Mouse (Mus musculus) forebrain, embryonic 14.5 days (tissue): ENCODE measurements around the gene Cyp1b1. TPM values are rescaled to one million over a fixed set of nuclear protein-coding genes. Genes with fewer than 3 reads are reported as not detected.

Source experiments
- ATAC-seq: fragments of 200-750 bp; cut with Nextera tagmentation; 2 replicates; pipeline ENCODE4 v1.8.0; 2017; ENCODE audit warnings: mild to moderate bottlenecking, moderate library complexity
- DNase-seq: peaks from one replicate; pipeline ENCODE4 v3.0.0-alpha.2; 2015; ENCODE audit warnings: low spot score
- H3K27ac ChIP-seq: fragments of 300-500 bp; sonication (generic); 2 replicates; pipeline ENCODE4 v1.5.1; 2014; ENCODE audit warnings: low read depth, mild to moderate bottlenecking, control low read depth, low read length, moderate library complexity
- H3K27me3 ChIP-seq: fragments of 300-500 bp; sonication (generic); replicated peaks from 2 replicates; pipeline ENCODE4 v1.6.1; 2014; ENCODE audit warnings: low read length, control low read depth, mixed read lengths; ENCODE audit not compliant: control insufficient read depth, insufficient read depth
- H3K36me3 ChIP-seq: fragments of 300-500 bp; sonication (generic); 2 replicates; pipeline ENCODE4 v1.6.1; 2014; ENCODE audit warnings: low read length, control low read depth; ENCODE audit not compliant: control insufficient read depth, insufficient read depth
- H3K4me1 ChIP-seq: fragments of 300-500 bp; sonication (generic); 2 replicates; pipeline ENCODE4 v1.6.1; 2014; ENCODE audit warnings: antibody characterized with exemption, low read length, control low read depth; ENCODE audit not compliant: control insufficient read depth, insufficient read depth
- H3K4me2 ChIP-seq: fragments of 300-500 bp; sonication (generic); 2 replicates; pipeline ENCODE4 v1.6.1; 2014; ENCODE audit warnings: mild to moderate bottlenecking, control low read depth, low read length
- H3K4me3 ChIP-seq: fragments of 300-500 bp; sonication (generic); 2 replicates; pipeline ENCODE4 v1.5.1; 2014; ENCODE audit warnings: low read depth, low read length, control low read depth
- H3K9ac ChIP-seq: fragments of 300-500 bp; sonication (generic); 2 replicates; pipeline ENCODE4 v1.6.1; 2014; ENCODE audit warnings: mild to moderate bottlenecking, low read length, control low read depth, moderate library complexity
- H3K9me3 ChIP-seq: fragments of 300-500 bp; sonication (generic); replicated peaks from 2 replicates; pipeline ENCODE4 v1.6.1; 2016; ENCODE audit warnings: low read length, control low read depth, mixed read lengths; ENCODE audit not compliant: control insufficient read depth
- WGBS: fragments of 180-500 bp; shearing (Covaris S2); extraction: QIAGEN DNeasy Blood & Tissue Kit; methylation state at CpG from one replicate; pipeline ENCODE4 v1.1.7; 2014; 5-methylcytosine and 5-hydroxymethylcytosine counted together
- polyA plus RNA-seq: library from polyadenylated mRNA; unstranded; fragments of >200 nt; fragmentation: Nextera tagmentation; extraction: Ambion mirVana; gene quantifications from 2 replicates; pipeline ENCODE4 v1.2.1, GENCODE M21; 2014

Cyp1b1 gene
- polyA plus RNA-seq, 1 experiment from 2014 or later: 5.1 TPM

DNA sequence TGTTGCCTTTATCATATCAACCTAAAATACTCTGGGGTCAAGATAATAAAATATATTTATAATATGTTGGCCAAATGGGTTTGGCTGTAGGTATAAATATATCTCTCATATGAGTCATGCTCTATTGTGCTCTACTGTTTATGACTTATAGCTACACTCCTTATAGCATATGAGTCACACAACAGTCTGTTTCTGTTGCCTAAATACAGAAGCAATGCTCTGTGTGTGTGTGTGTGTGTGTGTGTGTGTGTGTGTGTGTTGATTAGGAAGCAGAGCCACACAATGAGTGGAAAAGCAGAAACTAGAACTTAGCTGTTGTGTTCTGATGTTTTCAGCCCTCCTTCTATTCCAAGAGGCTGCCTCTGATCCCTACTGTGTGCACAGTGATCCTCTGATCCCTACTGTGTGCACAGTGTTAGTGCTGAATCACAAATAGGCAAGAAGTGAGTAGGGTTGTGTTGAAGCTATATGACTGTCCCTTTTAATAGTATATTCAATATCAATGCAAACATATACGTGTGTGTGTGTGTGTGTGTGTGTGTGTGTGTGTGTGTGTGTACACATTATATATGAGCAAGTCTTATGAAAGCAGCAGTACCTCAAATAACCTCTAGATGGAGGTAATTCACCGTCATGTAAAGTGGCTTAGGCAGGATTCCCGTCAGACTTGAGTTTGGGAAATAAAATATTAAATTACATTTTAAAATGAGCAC lies 51.3 kb downstream of the Cyp1b1 start:
- Histone ChIP-seq H3K27me3 (no peaks in the 10 kb centered on the region), H3K9me3 (no peaks in the 10 kb centered on the region), H3K27ac (no peak overlapping the region), H3K4me3 (no peak overlapping the region), H3K9ac (no peak overlapping the region), H3K4me1 (no peaks in the 10 kb centered on the region), H3K36me3 (no peaks in the 10 kb centered on the region), H3K4me2 (no peak overlapping the region)
- ATAC-seq (0 out of 2 replicates have a peak, but pooled peaks have one; percentile 57), DNase-seq (peak; percentile 78)
- 20% methylated on average over 3 of the region's 3 CpGs for WGBS

- 85% methylated on average over 9 of the region's 9 CpGs for WGBS
- no peak overlapping the region for H3K9ac ChIP-seq
- no peaks in the 10 kb centered on the region for H3K9me3 ChIP-seq
- DNase-seq (no peak), ATAC-seq (no peak)
- H3K36me3 ChIP-seq: no peaks in the 10 kb centered on the region
- H3K4me1 ChIP-seq: no peaks in the 10 kb centered on the region
- no peak overlapping the region for H3K4me3 ChIP-seq
- no peak overlapping the region for H3K27ac ChIP-seq
- no peaks in the 10 kb centered on the region for H3K27me3 ChIP-seq
- no peak overlapping the region for H3K4me2 ChIP-seq
Measured at GRCm38 (mm10) chr17:79661848-79662247, 53.0 kb downstream of the Cyp1b1 start.

DNA sequence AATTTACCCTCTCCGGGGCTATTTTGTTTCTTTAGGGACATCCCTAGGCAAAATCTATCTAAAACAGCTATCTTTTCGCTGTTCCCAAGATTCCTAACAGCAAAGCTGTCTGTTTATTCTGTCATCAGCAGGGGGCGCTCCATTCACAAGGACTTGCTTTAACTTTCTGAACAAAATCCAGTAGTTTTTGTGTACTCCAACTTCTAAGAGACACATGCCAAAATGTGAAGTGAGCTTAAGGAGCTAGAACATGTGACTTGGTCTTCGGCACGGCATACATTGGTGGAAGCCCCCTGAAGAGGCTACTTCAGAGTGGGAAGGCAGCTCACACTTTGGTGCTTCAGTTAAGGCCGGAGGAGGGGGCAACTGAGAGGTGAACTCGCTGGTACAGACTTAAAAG lies 53.5 kb downstream of the Cyp1b1 start:
- no peaks in the 10 kb centered on the region for H3K36me3 ChIP-seq
- DNase-seq (peak; percentile 86), ATAC-seq (peak; percentile 54; the same call in 1 of the 2 replicates)
- H3K27ac ChIP-seq: no peak overlapping the region
- 40% methylated on average over 7 of the region's 7 CpGs for WGBS
- H3K4me3 ChIP-seq: no peak overlapping the region
- H3K27me3 ChIP-seq: no peaks in the 10 kb centered on the region
- H3K9me3 ChIP-seq: no peaks in the 10 kb centered on the region
- H3K4me2 ChIP-seq: no peak overlapping the region
- H3K9ac ChIP-seq: no peak overlapping the region
- no peaks in the 10 kb centered on the region for H3K4me1 ChIP-seq

DNA sequence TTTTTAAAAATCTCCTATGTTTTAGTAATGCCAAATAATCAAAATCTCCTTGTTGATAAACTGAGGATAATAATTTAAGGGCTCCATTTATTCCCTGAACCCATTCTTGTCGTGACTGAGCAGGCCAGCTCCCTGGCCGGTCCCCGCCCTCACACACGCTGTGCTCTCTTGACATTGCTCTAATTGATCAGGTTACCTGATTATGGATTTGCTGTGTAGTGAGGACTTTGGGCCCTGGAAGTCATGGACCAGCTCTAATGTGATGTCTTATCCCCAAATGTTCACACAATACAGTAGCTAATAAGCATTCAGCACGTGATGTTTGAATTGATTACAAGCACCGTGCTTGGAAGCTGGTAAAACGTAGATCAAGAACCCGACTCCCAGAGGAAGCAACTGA lies 56.0 kb downstream of the Cyp1b1 start:
- DNase-seq: no peak
- WGBS: 65% methylated on average over 8 of the region's 8 CpGs
- H3K4me2 ChIP-seq: no peak overlapping the region
- H3K27me3 ChIP-seq: no peaks in the 10 kb centered on the region
- no peaks in the 10 kb centered on the region for H3K4me1 ChIP-seq
- no peak overlapping the region for H3K4me3 ChIP-seq
- no peak for ATAC-seq
- no peak overlapping the region for H3K27ac ChIP-seq
- no peak overlapping the region for H3K9ac ChIP-seq
- H3K36me3 ChIP-seq: no peaks in the 10 kb centered on the region
- no peaks in the 10 kb centered on the region for H3K9me3 ChIP-seq

DNA sequence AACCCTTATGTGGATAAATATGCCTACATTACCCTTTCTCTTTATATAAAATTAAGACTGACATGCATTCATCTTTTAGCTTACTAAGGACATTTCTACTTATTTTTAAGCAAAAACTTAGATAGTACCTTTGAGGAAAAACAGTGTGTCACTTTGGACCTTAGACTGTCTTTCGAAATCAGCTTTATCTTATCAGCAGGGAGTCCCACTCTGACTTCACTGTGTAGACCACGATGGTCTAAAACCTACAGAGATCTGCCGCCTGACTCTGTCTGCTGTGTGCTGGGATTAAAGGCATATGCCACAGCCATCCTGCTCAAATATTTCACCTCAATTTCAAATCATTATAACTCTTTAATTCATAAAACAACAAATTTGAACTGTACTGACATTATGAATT lies 56.4 kb downstream of the Cyp1b1 start:
- ATAC-seq (no peak), DNase-seq (no peak)
- WGBS: 60% methylated on average over 3 of the region's 3 CpGs
- H3K27me3 ChIP-seq: no peaks in the 10 kb centered on the region
- no peaks in the 10 kb centered on the region for H3K9me3 ChIP-seq
- H3K27ac ChIP-seq: no peak overlapping the region
- H3K36me3 ChIP-seq: no peaks in the 10 kb centered on the region
- H3K4me2 ChIP-seq: no peak overlapping the region
- no peak overlapping the region for H3K9ac ChIP-seq
- no peak overlapping the region for H3K4me3 ChIP-seq
- H3K4me1 ChIP-seq: no peaks in the 10 kb centered on the region

DNA sequence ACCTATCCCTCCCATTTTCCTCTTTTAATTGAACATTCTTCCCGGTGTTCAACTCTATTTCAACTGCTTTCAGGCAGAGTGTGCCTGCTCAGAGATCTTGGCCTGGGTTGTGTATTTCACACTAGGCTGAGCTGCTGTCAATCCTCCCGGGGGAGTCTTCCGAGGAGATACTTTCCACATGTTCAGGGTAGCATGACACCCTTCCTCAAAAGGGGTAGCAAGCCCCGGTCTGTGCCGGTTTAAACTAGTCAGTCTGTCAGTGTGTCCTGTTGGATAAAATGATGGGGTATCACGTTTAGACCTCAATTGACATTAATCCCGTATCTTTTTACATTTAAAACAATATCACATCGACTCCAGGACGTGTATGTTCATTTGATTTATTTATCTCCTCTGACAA lies 57.1 kb downstream of the Cyp1b1 start:
- Histone ChIP-seq H3K4me3 (no peak overlapping the region), H3K4me2 (no peak overlapping the region), H3K27me3 (no peaks in the 10 kb centered on the region), H3K27ac (no peak overlapping the region), H3K9me3 (no peaks in the 10 kb centered on the region), H3K9ac (no peak overlapping the region), H3K4me1 (no peaks in the 10 kb centered on the region), H3K36me3 (no peaks in the 10 kb centered on the region)
- WGBS: 74% methylated on average over 9 of the region's 9 CpGs
- ATAC-seq (no peak), DNase-seq (no peak)

DNA sequence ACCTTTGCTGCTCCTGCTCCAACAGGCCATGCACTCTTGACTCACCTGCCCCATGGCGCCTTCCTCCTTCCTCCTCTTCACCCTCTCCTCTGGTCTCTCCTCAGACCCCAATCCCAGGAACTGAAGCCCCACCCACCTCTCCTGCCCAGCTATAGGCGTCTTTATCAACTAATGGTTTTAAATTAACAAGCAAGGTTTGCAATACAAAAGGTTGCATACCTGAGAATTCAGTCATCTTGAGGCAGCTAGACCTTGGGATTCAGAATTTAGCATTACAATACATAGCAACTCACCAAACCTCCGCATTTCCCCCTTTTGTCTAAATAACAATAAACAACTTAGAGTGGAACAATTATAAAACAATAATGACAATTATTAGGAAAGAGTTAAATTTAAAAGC lies 60.7 kb downstream of the Cyp1b1 start:
- H3K4me2 ChIP-seq: no peak overlapping the region
- no peak overlapping the region for H3K4me3 ChIP-seq
- H3K27me3 ChIP-seq: no peaks in the 10 kb centered on the region
- no peak for ATAC-seq
- no peak for DNase-seq
- WGBS: 50% methylated on average over 3 of the region's 3 CpGs
- no peaks in the 10 kb centered on the region for H3K9me3 ChIP-seq
- H3K36me3 ChIP-seq: no peaks in the 10 kb centered on the region
- H3K27ac ChIP-seq: no peak overlapping the region
- no peak overlapping the region for H3K9ac ChIP-seq
- no peaks in the 10 kb centered on the region for H3K4me1 ChIP-seq

DNA sequence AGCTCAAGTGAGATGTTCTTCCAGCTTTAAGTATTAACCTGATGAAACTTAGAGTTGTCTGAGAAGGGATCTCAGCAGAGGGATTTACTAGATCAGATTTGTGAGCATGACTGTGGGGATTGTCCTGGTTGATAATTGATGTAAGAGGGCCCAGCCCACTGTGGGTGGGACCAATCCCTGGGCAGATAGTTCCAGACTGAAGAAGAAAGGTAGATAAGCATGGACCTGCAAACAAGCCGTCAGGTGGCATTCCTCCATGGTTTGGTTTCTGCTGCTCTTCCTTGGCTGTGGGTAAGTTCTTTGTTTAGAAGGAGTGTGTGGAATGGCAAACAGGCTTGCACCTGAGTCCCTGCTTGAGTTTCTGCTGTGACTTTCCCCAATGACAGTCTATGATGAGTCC lies 61.7 kb downstream of the Cyp1b1 start:
- 97% methylated on average over 1 of the region's 1 CpGs for WGBS
- Histone ChIP-seq H3K4me3 (no peak overlapping the region), H3K36me3 (no peaks in the 10 kb centered on the region), H3K9ac (no peak overlapping the region), H3K4me1 (no peaks in the 10 kb centered on the region), H3K9me3 (no peaks in the 10 kb centered on the region), H3K27ac (no peak overlapping the region), H3K27me3 (no peaks in the 10 kb centered on the region), H3K4me2 (no peak overlapping the region)
- no peak for ATAC-seq
- no peak for DNase-seq
